Mouse (Mus musculus) WW6 (cell line): ENCODE results near the gene Gpr85.
"Not testable (repeated sequence)": the region's sequence is repeated elsewhere in the genome, so short reads cannot be mapped to it uniquely, and the experiment has no call there.

Source experiments
- DNase-seq: peaks from one replicate; pipeline ENCODE4 v3.0.0-alpha.2; 2013; ENCODE audit warnings: low read depth, low spot score

The Gpr85 gene

GRCm38 (mm10) chr6:13839345-13840054 is at the start of gene Gpr85:
TSS of gene Gpr85 (minus strand) at chr6:13839942.
- no peak for DNase-seq

GRCm38 (mm10) chr6:13884877-13885592 is 45.3 kb upstream of the Gpr85 start:
- no peak for DNase-seq

- DNase-seq, result no peak
Observed at GRCm38 (mm10) chr6:13882919-13883318, 43.2 kb upstream of the Gpr85 start.

GRCm38 (mm10) chr6:13873959-13874358 is 34.2 kb upstream of the Gpr85 start:
- DNase-seq, result no peak

- DNase-seq, result no peak
Observed at GRCm38 (mm10) chr6:13872076-13872475, 32.3 kb upstream of the Gpr85 start.

- no peak for DNase-seq
Observed at GRCm38 (mm10) chr6:13871625-13871958, 31.9 kb upstream of the Gpr85 start.

GRCm38 (mm10) chr6:13870919-13871624 is 31.3 kb upstream of the Gpr85 start, which contains the start of gene 2610001J05Rik:
TSS of gene 2610001J05Rik (minus strand) at chr6:13871518.
- peak; percentile 67 for DNase-seq

GRCm38 (mm10) chr6:13870289-13870741 is 30.6 kb upstream of the Gpr85 start:
- no peak for DNase-seq

GRCm38 (mm10) chr6:13860596-13860995 is 20.9 kb upstream of the Gpr85 start:
- no peak for DNase-seq

- DNase-seq, result no peak
Observed at GRCm38 (mm10) chr6:13859877-13860585, 20.3 kb upstream of the Gpr85 start.

- no peak for DNase-seq
Observed at GRCm38 (mm10) chr6:13854230-13854629, 14.5 kb upstream of the Gpr85 start.

- no peak for DNase-seq
Observed at GRCm38 (mm10) chr6:13853244-13853643, 13.5 kb upstream of the Gpr85 start.

GRCm38 (mm10) chr6:13846031-13846430 is 6.3 kb upstream of the Gpr85 start:
- DNase-seq, result not testable (repeated sequence)

GRCm38 (mm10) chr6:13838677-13839344 is 931 bp downstream of the Gpr85 start:
- DNase-seq, result peak; percentile 26

- no peak for DNase-seq
Observed at GRCm38 (mm10) chr6:13837916-13838676, 1.6 kb downstream of the Gpr85 start.

- no peak for DNase-seq
Observed at GRCm38 (mm10) chr6:13836967-13837570, 2.7 kb downstream of the Gpr85 start.

GRCm38 (mm10) chr6:13835720-13836665 is 3.7 kb downstream of the Gpr85 start:
- no peak for DNase-seq

- no peak for DNase-seq
Observed at GRCm38 (mm10) chr6:13832770-13833169, 7.0 kb downstream of the Gpr85 start.

- DNase-seq, result no peak
Observed at GRCm38 (mm10) chr6:13828877-13829276, 10.9 kb downstream of the Gpr85 start.
